Mouse (Mus musculus) intestine, postnatal 0 days (tissue): ENCODE data around the gene Rgs10. TPM values are rescaled to one million over a fixed set of nuclear protein-coding genes. Genes with fewer than 3 reads are reported as not detected.

Source experiments
- ATAC-seq: fragments of 200-750 bp; cut with Nextera tagmentation; 2 replicates; pipeline ENCODE4 v1.8.0; 2017; ENCODE audit warnings: mild to moderate bottlenecking, moderate TSS enrichment, moderate library complexity
- H3K27ac ChIP-seq: fragments of 300-500 bp; sonication (generic); 2 replicates; pipeline ENCODE4 v1.5.1; 2014; ENCODE audit warnings: mild to moderate bottlenecking, low read depth, low read length, moderate library complexity
- H3K27me3 ChIP-seq: fragments of 300-500 bp; sonication (generic); replicated peaks from 2 replicates; pipeline ENCODE4 v1.6.1; 2014; ENCODE audit warnings: low read length, mixed read lengths; ENCODE audit not compliant: control insufficient read depth, insufficient read depth
- H3K36me3 ChIP-seq: fragments of 300-500 bp; sonication (generic); 2 replicates; pipeline ENCODE4 v1.6.1; 2014; ENCODE audit warnings: mild to moderate bottlenecking, moderate library complexity; ENCODE audit not compliant: control insufficient read depth, insufficient read depth
- H3K4me1 ChIP-seq: fragments of 300-500 bp; sonication (generic); replicated peaks from 2 replicates; pipeline ENCODE4 v1.6.1; 2014; ENCODE audit warnings: antibody characterized with exemption, low read length, mixed read lengths; ENCODE audit not compliant: control insufficient read depth, insufficient read depth
- H3K4me2 ChIP-seq: fragments of 300-500 bp; sonication (generic); replicated peaks from 2 replicates; pipeline ENCODE4 v1.6.1; 2014; ENCODE audit warnings: low read depth, mild to moderate bottlenecking, moderate library complexity
- H3K4me3 ChIP-seq: fragments of 300-500 bp; sonication (generic); 2 replicates; pipeline ENCODE4 v1.5.1; 2014; ENCODE audit warnings: low read depth, low read length
- H3K9ac ChIP-seq: fragments of 300-500 bp; sonication (generic); 2 replicates; pipeline ENCODE4 v1.6.1; 2014; ENCODE audit warnings: mild to moderate bottlenecking, low read depth, low read length
- H3K9me3 ChIP-seq: fragments of 300-500 bp; sonication (generic); 2 replicates; pipeline ENCODE4 v1.6.1; 2016; ENCODE audit warnings: mixed run types; ENCODE audit not compliant: control insufficient read depth
- CTCF ChIP-seq: sonication (generic); IDR thresholded peaks from 2 replicates; pipeline ENCODE4 v1.5.1; 2016; ENCODE audit warnings: low read depth, mild to moderate bottlenecking, control low read depth, antibody characterized with exemption, moderate library complexity
- WGBS: fragments of 180-500 bp; shearing (Covaris S2); extraction: QIAGEN DNeasy Blood & Tissue Kit; methylation state at CpG from one replicate; pipeline ENCODE4 v1.1.7; 2014; 5-methylcytosine and 5-hydroxymethylcytosine counted together
- polyA plus RNA-seq: library from polyadenylated mRNA; unstranded; fragments of >200 nt; fragmentation: Nextera tagmentation; extraction: Ambion mirVana; gene quantifications from 2 replicates; pipeline ENCODE4 v1.2.1, GENCODE M21; 2015

The Rgs10 gene
- polyA plus RNA-seq, 1 experiment from 2014 or later: 20.9 TPM

DNA sequence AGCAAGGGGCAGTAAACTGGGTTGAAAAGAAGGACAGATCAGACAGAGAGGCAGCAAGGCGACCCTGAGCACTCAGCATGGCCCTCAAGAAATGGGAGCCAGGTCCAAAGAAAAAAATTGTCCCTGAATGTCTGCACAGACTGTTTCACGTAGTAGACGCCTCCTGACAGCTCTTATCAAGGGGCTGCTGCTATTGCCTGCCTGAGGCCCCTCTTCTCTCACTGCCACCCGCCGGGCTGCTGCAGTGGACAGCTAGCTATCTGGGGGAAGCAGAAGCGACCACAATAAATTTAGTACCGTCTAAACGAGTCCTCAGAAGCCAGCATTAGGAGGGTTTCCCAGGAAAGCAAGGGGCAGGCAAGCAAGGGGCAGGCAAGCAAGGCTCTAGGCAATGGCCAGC, 4.1 kb downstream of the Rgs10 start:
- Histone ChIP-seq H3K4me2 (no peak overlapping the region), H3K4me3 (no peak overlapping the region), H3K36me3 (no peaks in the 10 kb centered on the region), H3K9ac (no peak overlapping the region), H3K27me3 (peaks cover 42% of the 10 kb centered on the region), H3K9me3 (no peaks in the 10 kb centered on the region), H3K4me1 (no peaks in the 10 kb centered on the region; the same call in 1 of the 2 replicates), H3K27ac (no peak overlapping the region)
- no peak for TF ChIP-seq CTCF
- no peak for ATAC-seq
- WGBS: 44% methylated on average over 8 of the region's 8 CpGs

DNA sequence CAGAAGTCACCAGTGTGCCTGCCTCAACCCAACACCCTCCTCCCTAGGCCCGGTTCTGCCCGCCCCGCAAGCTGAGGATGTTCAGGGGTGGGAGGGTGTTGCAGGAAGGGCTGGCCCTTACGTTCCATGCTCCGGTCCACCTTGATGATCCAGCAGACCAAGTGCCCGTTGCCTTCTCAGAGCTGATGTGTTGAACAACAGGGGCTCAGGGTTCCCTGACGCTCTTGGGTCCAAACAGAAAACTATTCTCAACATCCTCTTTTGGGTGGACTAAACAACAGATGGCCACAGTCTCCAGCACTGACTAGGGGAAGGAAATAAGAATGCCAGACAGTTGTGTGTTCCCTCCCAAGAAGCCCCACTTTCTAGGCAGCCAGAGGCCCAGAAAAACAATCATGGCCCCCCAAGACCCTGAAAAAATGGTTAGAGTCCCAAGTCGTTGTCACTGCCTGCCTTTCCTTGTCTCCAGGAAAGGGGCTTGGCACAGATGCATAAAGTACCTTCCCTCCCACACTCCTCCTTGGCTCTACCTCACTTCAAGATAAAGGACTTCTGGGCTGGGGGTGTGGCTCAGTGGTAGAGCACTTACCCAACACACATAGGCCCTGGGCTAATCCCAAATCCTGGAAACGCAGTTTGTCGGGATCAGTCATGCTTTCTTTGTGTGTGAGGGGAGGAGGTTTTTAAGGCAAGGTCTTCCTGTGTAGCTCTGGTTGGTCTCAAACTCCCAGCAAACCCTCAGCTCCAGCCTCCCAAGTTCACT, 6.3 kb downstream of the Rgs10 start:
- no peaks in the 10 kb centered on the region for H3K4me1 ChIP-seq
- H3K4me3 ChIP-seq: no peak overlapping the region
- TF ChIP-seq CTCF: no peak
- H3K9me3 ChIP-seq: no peaks in the 10 kb centered on the region
- no peak overlapping the region for H3K4me2 ChIP-seq
- no peaks in the 10 kb centered on the region for H3K36me3 ChIP-seq
- WGBS: 73% methylated on average over 10 of the region's 10 CpGs
- no peak for ATAC-seq
- no peak overlapping the region for H3K27ac ChIP-seq
- H3K9ac ChIP-seq: no peak overlapping the region
- H3K27me3 ChIP-seq: peaks cover 25% of the 10 kb centered on the region

DNA sequence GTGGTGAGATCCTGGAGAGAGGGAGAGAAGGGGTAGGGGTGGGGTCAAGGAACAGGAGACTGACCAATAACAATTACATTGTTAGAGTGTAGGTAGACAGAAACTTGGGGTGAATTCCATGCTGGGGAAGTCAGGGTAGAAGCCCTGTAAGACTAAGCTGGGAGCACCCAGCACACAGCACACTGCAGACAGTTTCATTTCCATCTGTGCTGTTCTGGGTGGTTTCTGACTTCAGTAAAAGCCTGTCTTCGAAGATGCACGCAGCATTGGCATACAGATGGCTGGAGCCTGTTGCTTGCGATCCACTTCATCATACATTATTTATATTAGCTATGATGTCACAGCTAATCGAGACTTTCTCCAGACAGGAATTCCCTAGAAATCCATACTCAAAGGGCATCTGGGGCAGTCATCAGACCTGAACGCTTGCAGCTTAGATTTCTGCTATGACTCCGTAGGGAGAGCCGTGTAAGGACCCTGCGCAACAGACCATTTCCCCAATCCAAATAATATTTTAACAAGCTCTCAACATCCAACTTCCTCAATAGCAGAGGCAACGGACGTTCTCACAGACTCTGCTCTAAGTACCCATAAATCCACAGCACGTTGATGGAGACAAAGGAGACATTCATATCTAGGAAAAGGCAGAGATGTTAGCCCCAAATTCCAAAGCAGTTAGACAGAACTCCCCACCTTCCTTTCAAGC, 7.7 kb downstream of the Rgs10 start:
- WGBS: 54% methylated on average over 11 of the region's 11 CpGs
- TF ChIP-seq CTCF: no peak
- H3K9me3 ChIP-seq: no peaks in the 10 kb centered on the region

DNA sequence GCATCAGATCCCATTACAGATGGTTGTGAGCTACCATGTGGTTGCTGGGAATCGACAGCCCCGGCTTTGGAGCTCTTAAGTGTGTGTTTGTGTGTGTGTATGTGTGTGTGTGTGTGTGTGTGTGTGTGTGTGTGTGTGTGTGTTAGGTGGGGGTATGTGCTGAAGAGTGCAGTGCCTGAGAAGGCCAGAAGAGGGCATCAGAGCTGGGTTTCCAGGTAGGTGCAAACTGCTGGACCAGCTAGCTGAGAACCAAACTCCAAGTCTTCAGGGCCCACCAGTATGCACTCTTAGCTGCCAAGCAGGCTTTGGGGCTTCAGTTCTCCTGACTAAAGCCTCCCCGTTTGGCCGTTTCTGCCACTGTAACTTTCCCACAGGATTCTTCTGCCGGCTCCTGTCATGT, 10.3 kb downstream of the Rgs10 start:
- H3K4me2 ChIP-seq: no peak overlapping the region
- H3K9ac ChIP-seq: no peak overlapping the region
- no peak overlapping the region for H3K27ac ChIP-seq
- WGBS: 83% methylated on average over 5 of the region's 5 CpGs
- H3K36me3 ChIP-seq: no peaks in the 10 kb centered on the region
- ATAC-seq: no peak
- H3K4me3 ChIP-seq: no peak overlapping the region
- H3K27me3 ChIP-seq: no peaks in the 10 kb centered on the region
- TF ChIP-seq CTCF: peak; percentile 49
- H3K9me3 ChIP-seq: no peaks in the 10 kb centered on the region
- no peaks in the 10 kb centered on the region for H3K4me1 ChIP-seq

More for the DNA sequence above, 7.7 kb downstream of the Rgs10 start:
- Histone ChIP-seq H3K36me3 (no peaks in the 10 kb centered on the region), H3K4me2 (0 out of 2 replicates have a peak overlapping the region, but pooled peaks have one; percentile 6), H3K4me1 (no peaks in the 10 kb centered on the region), H3K4me3 (no peak overlapping the region), H3K27ac (no peak overlapping the region), H3K9ac (no peak overlapping the region), H3K27me3 (peaks cover 11% of the 10 kb centered on the region; the same call in 1 of the 2 replicates)
- no peak for ATAC-seq

- H3K9me3 ChIP-seq: no peaks in the 10 kb centered on the region
- TF ChIP-seq CTCF: no peak
- no peak for ATAC-seq
- no peaks in the 10 kb centered on the region for H3K27me3 ChIP-seq
- no peak overlapping the region for H3K9ac ChIP-seq
- no peak overlapping the region for H3K4me3 ChIP-seq
- 73% methylated on average over 6 of the region's 6 CpGs for WGBS
- H3K4me2 ChIP-seq: no peak overlapping the region
- no peaks in the 10 kb centered on the region for H3K4me1 ChIP-seq
- H3K36me3 ChIP-seq: no peaks in the 10 kb centered on the region
- H3K27ac ChIP-seq: no peak overlapping the region
These were observed 14.6 kb downstream of the Rgs10 start for GRCm38 (mm10) chr7:128403988-128404387.

- Histone ChIP-seq H3K4me1 (no peaks in the 10 kb centered on the region), H3K9me3 (no peaks in the 10 kb centered on the region), H3K4me2 (no peak overlapping the region), H3K4me3 (no peak overlapping the region), H3K27ac (no peak overlapping the region), H3K27me3 (no peaks in the 10 kb centered on the region), H3K36me3 (no peaks in the 10 kb centered on the region), H3K9ac (no peak overlapping the region)
- ATAC-seq: no peak
- no peak for TF ChIP-seq CTCF
- WGBS: 41% methylated on average over 6 of the region's 6 CpGs
These were observed 15.0 kb downstream of the Rgs10 start for GRCm38 (mm10) chr7:128403586-128403985.
